Mouse (Mus musculus): Measurements from ENCODE around the gene Dzank1. TPM values are rescaled to one million over a fixed set of nuclear protein-coding genes. Genes with fewer than 3 reads are reported as not detected.
A peak's percentile ranks its signal among the peaks of the same experiment; 100 is the strongest.

The Dzank1 gene
- polyA plus RNA-seq, 1 experiment from 2014 or later, result 5.2 TPM

- no peak for ATAC-seq (replicated peaks)
Measured at GRCm38 (mm10) chr2:144464799-144465760, 62.1 kb downstream of the Dzank1 start.

DNA sequence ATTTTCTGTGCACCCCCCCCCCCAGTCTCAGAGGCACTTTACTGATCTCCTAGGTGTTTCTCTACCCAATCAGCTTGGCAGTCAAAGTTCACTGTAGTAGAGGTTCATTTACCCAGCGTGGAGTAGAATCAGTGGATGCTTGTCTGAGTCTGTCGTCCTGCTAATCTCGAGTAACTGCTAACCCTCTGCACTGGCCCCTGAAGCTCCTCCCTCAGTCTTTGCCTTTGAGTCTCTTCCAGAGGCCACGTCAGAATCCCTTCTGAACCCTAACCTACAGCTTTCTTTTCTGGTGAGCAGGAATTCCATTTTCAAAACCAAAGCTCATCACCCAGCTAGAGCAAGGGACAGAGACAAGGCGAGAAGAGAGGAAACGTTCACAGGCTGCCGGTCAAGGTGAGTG is 63.0 kb downstream of the Dzank1 start:
- Histone ChIP-seq H3K4me2 (replicated peaks) (no peak overlapping the region), H3K27me3 (no peaks in the 10 kb centered on the region), H3K27ac (replicated peaks) (no peak overlapping the region), H3K9ac (replicated peaks) (no peak overlapping the region), H3K9me3 (no peaks in the 10 kb centered on the region), H3K36me3 (no peaks in the 10 kb centered on the region), H3K4me3 (no peak overlapping the region), H3K4me1 (peaks cover 5% of the 10 kb centered on the region)
- no peak for ATAC-seq (replicated peaks)
- 76% methylated on average over 7 of the region's 7 CpGs for WGBS

More at GRCm38 (mm10) chr2:144464799-144465760, 62.1 kb downstream of the Dzank1 start:
- Histone ChIP-seq H3K9ac (replicated peaks) (no peak overlapping the region), H3K4me2 (replicated peaks) (no peak overlapping the region), H3K4me3 (no peak overlapping the region), H3K27me3 (no peaks in the 10 kb centered on the region), H3K36me3 (no peaks in the 10 kb centered on the region), H3K27ac (replicated peaks) (no peak overlapping the region), H3K4me1 (no peaks in the 10 kb centered on the region), H3K9me3 (no peaks in the 10 kb centered on the region)
- WGBS, result 77% methylated on average over 9 of the region's 9 CpGs

GRCm38 (mm10) chr2:144458975-144459754 is 68.0 kb downstream of the Dzank1 start:
- Histone ChIP-seq H3K27ac (replicated peaks) (peak overlapping the region; percentile 75), H3K9me3 (no peaks in the 10 kb centered on the region), H3K27me3 (peaks cover 7% of the 10 kb centered on the region; the same call in 1 of the 2 replicates), H3K4me1 (peaks cover 9% of the 10 kb centered on the region), H3K9ac (replicated peaks) (peak overlapping the region; percentile 65), H3K4me2 (replicated peaks) (peak overlapping the region; percentile 73), H3K36me3 (no peaks in the 10 kb centered on the region), H3K4me3 (peak overlapping the region; percentile 67)
- ATAC-seq (replicated peaks), result peak; percentile 99
- WGBS, result 6% methylated on average over 25 of the region's 25 CpGs

DNA sequence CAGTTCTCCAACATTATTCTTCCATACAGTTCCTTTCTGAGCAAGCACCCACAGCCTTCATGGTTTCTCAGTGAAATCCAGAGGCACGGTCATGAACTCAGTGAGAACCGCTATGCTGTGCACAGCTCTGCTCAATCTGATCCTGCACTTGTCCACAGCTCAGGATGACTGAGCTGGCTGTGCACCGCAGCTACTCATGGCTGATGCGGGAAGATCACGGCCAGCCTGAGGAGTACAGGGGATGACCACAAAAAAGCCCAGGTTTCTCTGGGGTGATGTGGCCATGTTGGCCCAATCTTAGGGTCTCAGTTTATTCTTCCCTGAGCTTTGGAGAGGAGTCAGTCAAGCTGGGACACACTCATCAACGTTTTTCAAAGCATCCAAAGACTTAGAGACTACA is 68.9 kb downstream of the Dzank1 start:
- peaks cover 13% of the 10 kb centered on the region; the same call in 1 of the 2 replicates for H3K27me3 ChIP-seq
- peak overlapping the region; percentile 67 for H3K4me3 ChIP-seq
- 73% methylated on average over 6 of the region's 6 CpGs for WGBS
- peaks cover 9% of the 10 kb centered on the region for H3K4me1 ChIP-seq
- H3K4me2 ChIP-seq (replicated peaks), result peak overlapping the region; percentile 73
- no peaks in the 10 kb centered on the region for H3K36me3 ChIP-seq
- H3K27ac ChIP-seq (replicated peaks), result peak overlapping the region; percentile 75; the same call in 1 of the 2 replicates
- H3K9me3 ChIP-seq, result no peaks in the 10 kb centered on the region
- no peak for ATAC-seq (replicated peaks)
- no peak overlapping the region for H3K9ac ChIP-seq (replicated peaks)

- 15% methylated on average over 8 of the region's 8 CpGs for WGBS
- Histone ChIP-seq H3K9ac (replicated peaks) (no peak overlapping the region), H3K4me3 (no peak overlapping the region), H3K27ac (replicated peaks) (no peak overlapping the region), H3K36me3 (no peaks in the 10 kb centered on the region), H3K4me2 (replicated peaks) (no peak overlapping the region), H3K9me3 (no peaks in the 10 kb centered on the region), H3K27me3 (peaks cover 18% of the 10 kb centered on the region; the same call in 1 of the 2 replicates), H3K4me1 (no peaks in the 10 kb centered on the region)
- ATAC-seq (replicated peaks), result peak; percentile 68
Measured at GRCm38 (mm10) chr2:144452364-144453008, 74.7 kb downstream of the Dzank1 start.

GRCm38 (mm10) chr2:144450378-144450777 is 76.8 kb downstream of the Dzank1 start:
- Histone ChIP-seq H3K9me3 (no peaks in the 10 kb centered on the region), H3K27me3 (peaks cover 15% of the 10 kb centered on the region; the same call in 1 of the 2 replicates), H3K4me3 (no peak overlapping the region), H3K27ac (replicated peaks) (no peak overlapping the region), H3K36me3 (no peaks in the 10 kb centered on the region), H3K4me2 (replicated peaks) (no peak overlapping the region), H3K9ac (replicated peaks) (no peak overlapping the region), H3K4me1 (no peaks in the 10 kb centered on the region)
- no peak for ATAC-seq (replicated peaks)
- WGBS, result 73% methylated on average over 2 of the region's 2 CpGs

- no peak overlapping the region for H3K27ac ChIP-seq (replicated peaks)
- no peak overlapping the region for H3K4me3 ChIP-seq
- ATAC-seq (replicated peaks), result no peak
- no peaks in the 10 kb centered on the region for H3K27me3 ChIP-seq
- H3K9me3 ChIP-seq, result no peaks in the 10 kb centered on the region
- no peak overlapping the region for H3K9ac ChIP-seq (replicated peaks)
- 79% methylated on average over 7 of the region's 7 CpGs for WGBS
- no peak overlapping the region for H3K4me2 ChIP-seq (replicated peaks)
- no peaks in the 10 kb centered on the region for H3K4me1 ChIP-seq
- H3K36me3 ChIP-seq, result no peaks in the 10 kb centered on the region
Measured at GRCm38 (mm10) chr2:144446360-144446999, 80.7 kb downstream of the Dzank1 start.

DNA sequence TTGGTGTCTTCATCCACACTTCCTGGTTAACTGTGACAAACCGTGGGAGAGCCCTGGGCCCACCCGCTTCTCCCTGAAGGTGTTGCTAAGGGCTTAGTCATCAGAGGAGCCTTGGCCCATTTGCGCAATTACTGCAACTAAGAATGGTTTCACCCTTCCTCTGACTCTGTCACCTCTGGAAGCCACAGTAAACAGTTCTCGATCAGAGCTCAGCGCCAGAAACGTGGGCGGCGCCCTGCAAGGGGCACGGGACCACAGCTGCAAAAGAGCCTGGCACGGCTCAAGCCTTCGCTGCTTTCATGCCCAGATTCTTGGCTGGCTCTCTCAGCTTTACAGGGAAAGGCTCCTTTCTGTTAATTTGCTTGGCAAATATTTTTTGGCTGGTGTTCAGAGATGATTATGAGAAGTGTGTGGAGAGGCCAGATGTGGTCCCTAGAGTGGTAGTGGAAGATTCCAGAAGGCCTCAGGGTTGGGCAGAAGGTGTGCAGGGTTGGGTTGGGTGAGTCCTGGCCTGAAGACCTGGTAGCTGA is 85.8 kb downstream of the Dzank1 start:
- Histone ChIP-seq H3K9ac (replicated peaks) (no peak overlapping the region), H3K4me2 (replicated peaks) (no peak overlapping the region), H3K36me3 (no peaks in the 10 kb centered on the region), H3K27me3 (no peaks in the 10 kb centered on the region), H3K27ac (replicated peaks) (no peak overlapping the region), H3K4me1 (0 out of 2 replicates have a peak, but pooled peaks cover 5% of the 10 kb centered on the region), H3K4me3 (no peak overlapping the region), H3K9me3 (no peaks in the 10 kb centered on the region)
- WGBS, result 75% methylated on average over 11 of the region's 11 CpGs
- ATAC-seq (replicated peaks), result no peak

GRCm38 (mm10) chr2:144439191-144439700 is 88.0 kb downstream of the Dzank1 start:
- ATAC-seq (replicated peaks), result no peak
- H3K36me3 ChIP-seq, result no peaks in the 10 kb centered on the region
- no peaks in the 10 kb centered on the region for H3K9me3 ChIP-seq
- 0 out of 2 replicates have a peak, but pooled peaks cover 5% of the 10 kb centered on the region for H3K4me1 ChIP-seq
- no peak overlapping the region for H3K4me3 ChIP-seq
- H3K4me2 ChIP-seq (replicated peaks), result no peak overlapping the region
- no peak overlapping the region for H3K27ac ChIP-seq (replicated peaks)
- no peak overlapping the region for H3K9ac ChIP-seq (replicated peaks)
- no peaks in the 10 kb centered on the region for H3K27me3 ChIP-seq
- WGBS, result 81% methylated on average over 3 of the region's 3 CpGs

DNA sequence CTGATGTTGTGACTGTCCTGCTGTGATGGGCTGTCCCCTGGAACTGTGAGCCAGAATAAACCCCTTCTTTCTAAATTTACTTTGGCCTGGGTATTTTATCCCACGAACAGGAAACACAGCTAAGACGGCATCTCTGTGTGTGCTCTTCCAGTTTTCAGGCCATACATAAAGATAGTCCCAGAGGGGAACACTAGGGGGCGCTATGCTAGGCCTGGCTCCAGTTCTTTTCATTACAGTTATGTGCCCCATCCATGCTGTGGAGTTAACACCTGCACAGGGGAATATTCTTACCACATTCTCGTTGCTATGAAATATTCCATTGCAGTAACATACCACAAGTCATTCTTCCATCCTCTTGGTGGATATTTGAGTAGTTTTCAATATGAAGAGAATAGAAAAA is 88.8 kb downstream of the Dzank1 start:
- 66% methylated on average over 4 of the region's 4 CpGs for WGBS
- no peak for ATAC-seq (replicated peaks)
- Histone ChIP-seq H3K4me2 (replicated peaks) (no peak overlapping the region), H3K36me3 (no peaks in the 10 kb centered on the region), H3K27ac (replicated peaks) (no peak overlapping the region), H3K9ac (replicated peaks) (no peak overlapping the region), H3K9me3 (no peaks in the 10 kb centered on the region), H3K4me3 (no peak overlapping the region), H3K27me3 (no peaks in the 10 kb centered on the region), H3K4me1 (0 out of 2 replicates have a peak, but pooled peaks cover 5% of the 10 kb centered on the region)

- Histone ChIP-seq H3K4me2 (replicated peaks) (no peak overlapping the region), H3K9ac (replicated peaks) (no peak overlapping the region), H3K4me3 (no peak overlapping the region), H3K27me3 (no peaks in the 10 kb centered on the region), H3K9me3 (no peaks in the 10 kb centered on the region), H3K27ac (replicated peaks) (no peak overlapping the region), H3K36me3 (no peaks in the 10 kb centered on the region), H3K4me1 (no peaks in the 10 kb centered on the region)
- ATAC-seq (replicated peaks), result no peak
- 74% methylated on average over 10 of the region's 10 CpGs for WGBS
Measured at GRCm38 (mm10) chr2:144435679-144436078, 91.5 kb downstream of the Dzank1 start.

Measured in forebrain, embryonic 15.5 days (tissue).